Mouse (Mus musculus) midbrain, embryonic 11.5 days (tissue): Measurements from ENCODE around the gene Akap8l. TPM values are rescaled to one million over a fixed set of nuclear protein-coding genes. Genes with fewer than 3 reads are reported as not detected.

ENCODE experiments used
- ATAC-seq: fragments of 200-750 bp; cut with Nextera tagmentation; 2 replicates; pipeline ENCODE4 v1.8.0; 2017; ENCODE audit warnings: moderate TSS enrichment, moderate library complexity; ENCODE audit not compliant: low FRiP score
- DNase-seq: peaks from one replicate; pipeline ENCODE4 v3.0.0; 2015; ENCODE audit warnings: low spot score; ENCODE audit errors: missing footprints
- H3K27ac ChIP-seq: fragments of 300-500 bp; sonication (generic); 2 replicates; pipeline ENCODE4 v1.5.1; 2014; ENCODE audit warnings: low read depth, low read length
- H3K27me3 ChIP-seq: fragments of 300-500 bp; sonication (generic); 2 replicates; pipeline ENCODE4 v1.6.1; 2014; ENCODE audit warnings: mild to moderate bottlenecking, low read length, moderate library complexity, mixed read lengths; ENCODE audit not compliant: control insufficient read depth, insufficient read depth
- H3K36me3 ChIP-seq: fragments of 300-500 bp; sonication (generic); 2 replicates; pipeline ENCODE4 v1.6.1; 2014; ENCODE audit warnings: mild to moderate bottlenecking, low read length, moderate library complexity, mixed read lengths; ENCODE audit not compliant: control insufficient read depth, insufficient read depth
- H3K4me1 ChIP-seq: fragments of 300-500 bp; sonication (generic); 2 replicates; pipeline ENCODE4 v1.6.1; 2014; ENCODE audit warnings: low read length; ENCODE audit not compliant: control insufficient read depth, insufficient read depth
- H3K4me2 ChIP-seq: fragments of 300-500 bp; sonication (generic); 2 replicates; pipeline ENCODE4 v1.6.1; 2014; ENCODE audit warnings: mild to moderate bottlenecking, moderate library complexity
- H3K4me3 ChIP-seq: fragments of 300-500 bp; sonication (generic); 2 replicates; pipeline ENCODE4 v1.5.1; 2014; ENCODE audit warnings: low read depth, low read length
- H3K9ac ChIP-seq: fragments of 300-500 bp; sonication (generic); 2 replicates; pipeline ENCODE4 v1.6.1; 2014; ENCODE audit warnings: low read length
- H3K9me3 ChIP-seq: fragments of 300-500 bp; sonication (generic); 2 replicates; pipeline ENCODE4 v1.6.1; 2016; ENCODE audit warnings: low read length; ENCODE audit not compliant: control insufficient read depth
- WGBS: fragments of 180-500 bp; shearing (Covaris S2); extraction: QIAGEN DNeasy Blood & Tissue Kit; methylation state at CpG from one replicate; pipeline ENCODE4 v1.1.7; 2014; 5-methylcytosine and 5-hydroxymethylcytosine counted together
- polyA plus RNA-seq: library from polyadenylated mRNA; unstranded; fragments of >200 nt; fragmentation: Nextera tagmentation; extraction: Ambion mirVana; gene quantifications from 2 replicates; pipeline ENCODE4 v1.2.1, GENCODE M21; 2014

The Akap8l gene
- polyA plus RNA-seq, result 67.1 and 67.4 TPM in 2 replicates

GRCm38 (mm10) chr17:32350382-32350983, at the start of gene Akap8l:
Gene Akap8l (minus strand): TSS chr17:32350607.
- peaks cover 5% of the 10 kb centered on the region; the same call in 1 of the 2 replicates for H3K36me3 ChIP-seq
- H3K4me2 ChIP-seq, result peak within 1 kb of the TSS; percentile 66
- under 1% methylated on average over 37 of the region's 37 CpGs for WGBS
- peak within 1 kb of the TSS; percentile 73 for H3K9ac ChIP-seq
- H3K27ac ChIP-seq, result peak within 1 kb of the TSS; percentile 22; the same call in 1 of the 2 replicates
- H3K9me3 ChIP-seq, result no peaks in the 10 kb centered on the region
- no peaks in the 10 kb centered on the region for H3K27me3 ChIP-seq
- peak; percentile 99 for DNase-seq
- H3K4me3 ChIP-seq, result peak within 1 kb of the TSS; percentile 65
- peak; percentile 98 for ATAC-seq
- H3K4me1 ChIP-seq, result peaks cover 8% of the 10 kb centered on the region

- Histone ChIP-seq H3K9ac (no peak overlapping the region), H3K27ac (no peak overlapping the region), H3K4me2 (peak overlapping the region; percentile 23), H3K36me3 (no peaks in the 10 kb centered on the region), H3K9me3 (no peaks in the 10 kb centered on the region), H3K27me3 (peaks cover 48% of the 10 kb centered on the region), H3K4me1 (no peaks in the 10 kb centered on the region), H3K4me3 (no peak overlapping the region)
- 4% methylated on average over 37 of the region's 37 CpGs for WGBS
- DNase-seq, result no peak
- ATAC-seq, result no peak
Observed at GRCm38 (mm10) chr17:32396266-32396665, 45.9 kb upstream of the Akap8l start.

- Histone ChIP-seq H3K9ac (no peak overlapping the region), H3K27me3 (peaks cover 53% of the 10 kb centered on the region), H3K4me3 (no peak overlapping the region), H3K4me2 (no peak overlapping the region), H3K36me3 (no peaks in the 10 kb centered on the region), H3K27ac (no peak overlapping the region), H3K4me1 (no peaks in the 10 kb centered on the region), H3K9me3 (no peaks in the 10 kb centered on the region)
- 86% methylated on average over 10 of the region's 10 CpGs for WGBS
- DNase-seq (no peak), ATAC-seq (no peak)
Observed at GRCm38 (mm10) chr17:32393944-32394343, 43.5 kb upstream of the Akap8l start.

- H3K9me3 ChIP-seq, result no peaks in the 10 kb centered on the region
- H3K4me2 ChIP-seq, result peak within 1 kb of the TSS; percentile 94
- peak; percentile 91 for ATAC-seq
- H3K4me3 ChIP-seq, result peak within 1 kb of the TSS; percentile 73
- peak; percentile 98 for DNase-seq
- H3K27ac ChIP-seq, result no peak within 1 kb of the TSS; the same call in 1 of the 2 replicates
- no peaks in the 10 kb centered on the region for H3K36me3 ChIP-seq
- H3K9ac ChIP-seq, result peak within 1 kb of the TSS; percentile 84
- H3K4me1 ChIP-seq, result peaks cover 3% of the 10 kb centered on the region; the same call in 1 of the 2 replicates
- peaks cover 18% of the 10 kb centered on the region for H3K27me3 ChIP-seq
- WGBS, result 2% methylated on average over 24 of the region's 44 CpGs
Observed at GRCm38 (mm10) chr17:32389101-32389659, 38.8 kb upstream of the Akap8l start, which contains the start of gene Wiz. Gene Wiz (minus strand): TSS chr17:32389439.

GRCm38 (mm10) chr17:32388370-32389100, 38.1 kb upstream of the Akap8l start:
- peaks cover 13% of the 10 kb centered on the region for H3K27me3 ChIP-seq
- peak overlapping the region; percentile 73 for H3K4me3 ChIP-seq
- H3K9ac ChIP-seq, result peak overlapping the region; percentile 84
- ATAC-seq (peak; percentile 66), DNase-seq (peak; percentile 83)
- H3K36me3 ChIP-seq, result no peaks in the 10 kb centered on the region
- peaks cover 3% of the 10 kb centered on the region; the same call in 1 of the 2 replicates for H3K4me1 ChIP-seq
- H3K9me3 ChIP-seq, result no peaks in the 10 kb centered on the region
- 1% methylated on average over 30 of the region's 39 CpGs for WGBS
- peak overlapping the region; percentile 94 for H3K4me2 ChIP-seq
- H3K27ac ChIP-seq, result no peak overlapping the region

GRCm38 (mm10) chr17:32387986-32388369, 37.6 kb upstream of the Akap8l start:
- Histone ChIP-seq H3K4me3 (peak overlapping the region; percentile 73), H3K36me3 (no peaks in the 10 kb centered on the region), H3K27me3 (peaks cover 13% of the 10 kb centered on the region), H3K9ac (0 out of 2 replicates have a peak overlapping the region, but pooled peaks have one; percentile 84), H3K27ac (no peak overlapping the region), H3K4me1 (peaks cover 3% of the 10 kb centered on the region; the same call in 1 of the 2 replicates), H3K4me2 (peak overlapping the region; percentile 94), H3K9me3 (no peaks in the 10 kb centered on the region)
- no peak for ATAC-seq
- DNase-seq, result no peak
- WGBS, result 47% methylated on average over 7 of the region's 7 CpGs

GRCm38 (mm10) chr17:32386659-32387432, 36.4 kb upstream of the Akap8l start:
- no peak overlapping the region for H3K9ac ChIP-seq
- H3K27ac ChIP-seq, result no peak overlapping the region
- H3K4me1 ChIP-seq, result peaks cover 3% of the 10 kb centered on the region; the same call in 1 of the 2 replicates
- ATAC-seq (no peak), DNase-seq (no peak)
- no peaks in the 10 kb centered on the region for H3K9me3 ChIP-seq
- H3K4me2 ChIP-seq, result no peak overlapping the region
- no peak overlapping the region for H3K4me3 ChIP-seq
- 69% methylated on average over 9 of the region's 9 CpGs for WGBS
- no peaks in the 10 kb centered on the region for H3K36me3 ChIP-seq
- peaks cover 10% of the 10 kb centered on the region for H3K27me3 ChIP-seq

GRCm38 (mm10) chr17:32383661-32384060, 33.3 kb upstream of the Akap8l start:
- no peaks in the 10 kb centered on the region for H3K27me3 ChIP-seq
- H3K9ac ChIP-seq, result no peak overlapping the region
- no peaks in the 10 kb centered on the region for H3K36me3 ChIP-seq
- WGBS, result 91% methylated on average over 5 of the region's 5 CpGs
- no peak overlapping the region for H3K27ac ChIP-seq
- no peak overlapping the region for H3K4me2 ChIP-seq
- H3K4me1 ChIP-seq, result peaks cover 3% of the 10 kb centered on the region; the same call in 1 of the 2 replicates
- H3K9me3 ChIP-seq, result no peaks in the 10 kb centered on the region
- H3K4me3 ChIP-seq, result no peak overlapping the region
- DNase-seq, result no peak
- ATAC-seq, result no peak
